Mouse (Mus musculus) heart, postnatal 0 days (tissue): ENCODE data around the gene Tecta. TPM values are rescaled to one million over a fixed set of nuclear protein-coding genes. Genes with fewer than 3 reads are reported as not detected.

Source experiments
- ATAC-seq: fragments of 200-750 bp; cut with Nextera tagmentation; 2 replicates; pipeline ENCODE4 v1.8.0; 2017; ENCODE audit warnings: low read depth, moderate number of reproducible peaks, moderate library complexity; ENCODE audit not compliant: insufficient read depth
- DNase-seq: peaks from one replicate; pipeline ENCODE4 v3.0.0-alpha.2; 2016; ENCODE audit warnings: low spot score
- H3K27ac ChIP-seq: fragments of 300-500 bp; sonication (generic); 2 replicates; pipeline ENCODE4 v1.5.1; 2014; ENCODE audit warnings: low read depth, mild to moderate bottlenecking
- H3K27me3 ChIP-seq: fragments of 300-500 bp; sonication (generic); 2 replicates; pipeline ENCODE4 v1.6.1; 2014; ENCODE audit warnings: low read length, mixed read lengths; ENCODE audit not compliant: control insufficient read depth, insufficient read depth
- H3K36me3 ChIP-seq: fragments of 300-500 bp; sonication (generic); replicated peaks from 2 replicates; pipeline ENCODE4 v1.6.1; 2014; ENCODE audit warnings: low read length, mixed read lengths; ENCODE audit not compliant: control insufficient read depth, insufficient read depth
- H3K4me1 ChIP-seq: fragments of 300-500 bp; sonication (generic); 2 replicates; pipeline ENCODE4 v1.6.1; 2014; ENCODE audit warnings: antibody characterized with exemption; ENCODE audit not compliant: control insufficient read depth, insufficient read depth
- H3K4me2 ChIP-seq: fragments of 300-500 bp; sonication (generic); 2 replicates; pipeline ENCODE4 v1.6.1; 2014; ENCODE audit warnings: low read depth, mild to moderate bottlenecking, low read length, moderate library complexity
- H3K4me3 ChIP-seq: fragments of 300-500 bp; sonication (generic); 2 replicates; pipeline ENCODE4 v1.5.1; 2014; ENCODE audit warnings: low read depth, low read length
- H3K9ac ChIP-seq: fragments of 300-500 bp; sonication (generic); replicated peaks from 2 replicates; pipeline ENCODE4 v1.6.1; 2014; ENCODE audit warnings: low read depth, low read length, mixed read lengths
- H3K9me3 ChIP-seq: fragments of 300-500 bp; sonication (generic); replicated peaks from 2 replicates; pipeline ENCODE4 v1.6.1; 2016; ENCODE audit warnings: low read length; ENCODE audit not compliant: control insufficient read depth
- CTCF ChIP-seq: IDR thresholded peaks from 2 replicates; pipeline ENCODE4 v1.5.1; 2016; ENCODE audit warnings: antibody characterized with exemption, control low read depth, low read depth
- EP300 ChIP-seq: IDR thresholded peaks from 2 replicates; pipeline ENCODE4 v1.6.1; 2016; ENCODE audit warnings: antibody characterized with exemption, low read depth
- whole genome bisulfite sequencing: fragments of 180-500 bp; shearing (Covaris S2); extraction: QIAGEN DNeasy Blood & Tissue Kit; methylation state at CpG from one replicate; pipeline ENCODE4 v1.1.7; 2014; 5-methylcytosine and 5-hydroxymethylcytosine counted together
- polyA plus RNA-seq: library from polyadenylated mRNA; unstranded; fragments of >200 nt; fragmentation: Nextera tagmentation; extraction: Ambion mirVana; gene quantifications from 2 replicates; pipeline ENCODE4 v1.2.1, GENCODE M21; 2015
- total RNA-seq: library from RNA; depleted of rRNA; stranded (reverse); fragments of >200 nt; gene quantifications from 2 replicates; pipeline ENCODE4 v1.2.3, GENCODE M21; 2014; ENCODE audit warnings: low replicate concordance

Gene Tecta
- total and polyA plus RNA-seq, 2 experiments from 2014 or later: 0.04 to 0.19 TPM

GRCm38 (mm10) chr9:42326688-42327440 lies 72.9 kb downstream of the Tecta start:
- TF ChIP-seq CTCF: peak; percentile 58
- no peak for TF ChIP-seq EP300
- peak; percentile 63 for DNase-seq
- 24% methylated on average over 11 of the region's 11 CpGs for WGBS
- H3K4me1 ChIP-seq: no peaks in the 10 kb centered on the region
- H3K27me3 ChIP-seq: peaks cover 25% of the 10 kb centered on the region
- H3K36me3 ChIP-seq: no peaks in the 10 kb centered on the region
- no peak overlapping the region for H3K27ac ChIP-seq
- no peak overlapping the region for H3K9ac ChIP-seq
- H3K4me2 ChIP-seq: no peak overlapping the region
- H3K4me3 ChIP-seq: no peak overlapping the region
- H3K9me3 ChIP-seq: no peaks in the 10 kb centered on the region
- ATAC-seq: no peak

- ATAC-seq (no peak), DNase-seq (no peak)
- Histone ChIP-seq H3K9ac (no peak overlapping the region), H3K27me3 (peaks cover 24% of the 10 kb centered on the region), H3K4me3 (no peak overlapping the region), H3K9me3 (peaks cover 4% of the 10 kb centered on the region; the same call in 1 of the 2 replicates), H3K4me2 (no peak overlapping the region), H3K4me1 (no peaks in the 10 kb centered on the region), H3K27ac (no peak overlapping the region), H3K36me3 (no peaks in the 10 kb centered on the region)
- WGBS: 48% methylated on average over 29 of the region's 29 CpGs
- TF ChIP-seq EP300: no peak
- no peak for TF ChIP-seq CTCF
Observed at GRCm38 (mm10) chr9:42324640-42325394, 74.9 kb downstream of the Tecta start.

- no peak for TF ChIP-seq EP300
- no peak for TF ChIP-seq CTCF
- Histone ChIP-seq H3K4me1 (no peaks in the 10 kb centered on the region), H3K27me3 (peaks cover 22% of the 10 kb centered on the region), H3K27ac (no peak overlapping the region), H3K36me3 (no peaks in the 10 kb centered on the region), H3K4me3 (no peak overlapping the region), H3K9ac (no peak overlapping the region), H3K9me3 (peaks cover 4% of the 10 kb centered on the region; the same call in 1 of the 2 replicates), H3K4me2 (no peak overlapping the region)
- ATAC-seq: no peak
- WGBS: 86% methylated on average over 8 of the region's 8 CpGs
- DNase-seq: no peak
Observed at GRCm38 (mm10) chr9:42323238-42323637, 76.5 kb downstream of the Tecta start.

- TF ChIP-seq EP300: no peak
- TF ChIP-seq CTCF: no peak
Observed at GRCm38 (mm10) chr9:42321442-42321841, 78.3 kb downstream of the Tecta start.

GRCm38 (mm10) chr9:42320616-42321015 lies 79.1 kb downstream of the Tecta start:
- Histone ChIP-seq H3K27ac (no peak overlapping the region), H3K36me3 (no peaks in the 10 kb centered on the region), H3K4me3 (no peak overlapping the region), H3K9ac (no peak overlapping the region), H3K9me3 (peaks cover 4% of the 10 kb centered on the region; the same call in 1 of the 2 replicates), H3K4me1 (no peaks in the 10 kb centered on the region), H3K27me3 (peaks cover 13% of the 10 kb centered on the region; the same call in 1 of the 2 replicates), H3K4me2 (no peak overlapping the region)
- no peak for DNase-seq
- no peak for TF ChIP-seq CTCF
- no peak for TF ChIP-seq EP300
- no peak for ATAC-seq
- WGBS: 88% methylated on average over 7 of the region's 7 CpGs

More at GRCm38 (mm10) chr9:42321442-42321841, 78.3 kb downstream of the Tecta start:
- DNase-seq: no peak
- Histone ChIP-seq H3K9me3 (peaks cover 4% of the 10 kb centered on the region; the same call in 1 of the 2 replicates), H3K27ac (no peak overlapping the region), H3K4me1 (no peaks in the 10 kb centered on the region), H3K36me3 (no peaks in the 10 kb centered on the region), H3K27me3 (peaks cover 17% of the 10 kb centered on the region; the same call in 1 of the 2 replicates), H3K4me2 (no peak overlapping the region), H3K9ac (no peak overlapping the region), H3K4me3 (no peak overlapping the region)
- ATAC-seq: no peak
- 65% methylated on average over 2 of the region's 2 CpGs for whole genome bisulfite sequencing
